10 mouse cellular contexts compared by ENCODE assay signal in the genomic region with DNA sequence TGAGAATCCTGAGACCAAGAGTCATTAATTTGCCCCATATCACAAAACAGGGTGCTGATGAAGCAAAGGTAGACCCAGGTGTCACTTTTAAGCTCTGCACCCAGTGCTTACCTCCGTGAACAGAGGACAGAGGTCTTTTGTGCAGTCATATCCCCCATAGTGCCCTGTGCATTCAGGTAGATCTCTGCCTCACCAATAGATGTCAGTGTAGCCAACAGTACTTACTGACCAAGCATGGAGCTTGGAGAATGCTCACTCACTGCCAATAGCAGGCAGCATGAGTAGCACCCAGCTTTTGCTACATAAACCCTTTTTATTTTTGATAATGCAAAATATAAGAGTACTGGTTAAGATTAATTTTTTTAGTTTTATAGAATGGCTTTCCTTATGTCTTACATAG.
DNase-seq lines count a peak whose midpoint lies in the region; ATAC-seq lines count a peak whose summit lies in the region.
"Had no signal": no experiment of that assay in that cellular context is flagged by ENCODE, and none has a peak within 500 bp of the region (broad histone marks: within the 10 kb centered on the region; RNA-seq: fewer than 3 reads in every experiment).

No protein-coding gene starts in this region.

- no peak overlapping the region for H3K9ac ChIP-seq in midbrain, embryonic 11.5 days (ENCODE audit: low read length)
- no peak overlapping the region for H3K9ac ChIP-seq in forebrain, embryonic 15.5 days (replicated peaks)
- H3K9ac ChIP-seq: heart, embryonic 13.5 days; neural tube, embryonic 12.5 days had no signal

- DNase-seq in cerebellum, postnatal 4 days (ENCODE audit: low spot score in 2 of 2) = no peak
- no peak for DNase-seq in midbrain, embryonic 11.5 days (ENCODE audit: low spot score, missing footprints)
- DNase-seq in midbrain, embryonic 10.5 days (ENCODE audit: low spot score) = no peak
- no peak for DNase-seq in left cerebral cortex, postnatal 4 days
- DNase-seq in spleen, postnatal 14 days (ENCODE audit: low spot score in 2 of 2) = no peak

- intact Hi-C loops in left cerebral cortex, postnatal 4 days (cut with DNase I) = no loop called here

- H3K27ac ChIP-seq in midbrain, embryonic 11.5 days (ENCODE audit: low read depth, low read length) = no peak overlapping the region
- H3K27ac ChIP-seq in midbrain, embryonic 10.5 days (replicated peaks) = no peak overlapping the region
- H3K27ac ChIP-seq in forebrain, embryonic 15.5 days (replicated peaks) = no peak overlapping the region
- H3K27ac ChIP-seq: heart, embryonic 13.5 days; neural tube, embryonic 12.5 days had no signal

- WGBS in midbrain, embryonic 11.5 days = 37% methylated on average over 1 of the region's 1 CpGs
- 47% methylated on average over 1 of the region's 1 CpGs for WGBS in midbrain, embryonic 10.5 days
- 25% methylated on average over 1 of the region's 1 CpGs for WGBS in forebrain, embryonic 15.5 days

- no peaks in the 10 kb centered on the region for H3K9me3 ChIP-seq in midbrain, embryonic 11.5 days (ENCODE audit: control insufficient read depth, low read length)
- H3K9me3 ChIP-seq in midbrain, embryonic 10.5 days (replicated peaks) = no peaks in the 10 kb centered on the region
- H3K9me3 ChIP-seq in forebrain, embryonic 15.5 days = no peaks in the 10 kb centered on the region
- H3K9me3 ChIP-seq: heart, embryonic 13.5 days; neural tube, embryonic 12.5 days had no signal

- peaks cover 11% of the 10 kb centered on the region for H3K4me1 ChIP-seq in midbrain, embryonic 11.5 days (ENCODE audit: control insufficient read depth, insufficient read depth, low read length)
- H3K4me1 ChIP-seq in midbrain, embryonic 10.5 days = peaks cover 14% of the 10 kb centered on the region
- peaks cover 22% of the 10 kb centered on the region for H3K4me1 ChIP-seq in forebrain, embryonic 15.5 days

- no peaks in the 10 kb centered on the region for H3K27me3 ChIP-seq in midbrain, embryonic 11.5 days (ENCODE audit: control insufficient read depth, insufficient read depth, low read length)
- H3K27me3 ChIP-seq in midbrain, embryonic 10.5 days (ENCODE audit: low read depth, poor library complexity, severe bottlenecking) = no peaks in the 10 kb centered on the region
- H3K27me3 ChIP-seq in forebrain, embryonic 15.5 days = no peaks in the 10 kb centered on the region
- H3K27me3 ChIP-seq: heart, embryonic 13.5 days; neural tube, embryonic 12.5 days had no signal

- peak; percentile 83 for ATAC-seq in cerebellum, adult (ENCODE audit: insufficient number of reproducible peaks, low FRiP score, low TSS enrichment)
- peak; percentile 85 for ATAC-seq in midbrain, embryonic 11.5 days (ENCODE audit: low FRiP score)
- peak; percentile 71 for ATAC-seq in forebrain, embryonic 15.5 days (replicated peaks)
- ATAC-seq in megakaryocyte progenitor cell, adult 5-6 weeks (replicated peaks; ENCODE audit: poor library complexity) = peak; percentile 74

- no peak overlapping the region for H3K4me2 ChIP-seq in midbrain, embryonic 11.5 days
- H3K4me2 ChIP-seq in forebrain, embryonic 15.5 days (replicated peaks) = no peak overlapping the region
- H3K4me2 ChIP-seq: heart, embryonic 13.5 days; neural tube, embryonic 12.5 days had no signal

- H3K36me3 ChIP-seq in midbrain, embryonic 11.5 days (ENCODE audit: control insufficient read depth, insufficient read depth, low read length) = no peaks in the 10 kb centered on the region
- no peaks in the 10 kb centered on the region for H3K36me3 ChIP-seq in midbrain, embryonic 10.5 days
- H3K36me3 ChIP-seq in forebrain, embryonic 15.5 days = no peaks in the 10 kb centered on the region
- H3K36me3 ChIP-seq: heart, embryonic 13.5 days; neural tube, embryonic 12.5 days had no signal

- no peak overlapping the region for H3K4me3 ChIP-seq in midbrain, embryonic 11.5 days (ENCODE audit: low read depth, low read length)
- no peak overlapping the region for H3K4me3 ChIP-seq in midbrain, embryonic 10.5 days
- no peak overlapping the region for H3K4me3 ChIP-seq in forebrain, embryonic 15.5 days
- H3K4me3 ChIP-seq: heart, embryonic 13.5 days; neural tube, embryonic 12.5 days had no signal
